Mouse (Mus musculus) T-helper 17 cell (primary cell): ENCODE results near the gene Ube2cbp.

ENCODE experiments used
- in situ Hi-C, 2 experiments: fragments of 300-600 bp; cut with MboI, MseI; formaldehyde crosslinking; loops; 1 replicate in 1 of 2; 2 replicates in 1 of 2; pipeline ENCODE4 v1.15.1; 2025; ENCODE audit warnings: high pct_unique_total_duplicates in 2 of 2

Ube2cbp gene

GRCm38 (mm10) chr9:86464151-86465105, at the start of gene Ube2cbp:
Ube2cbp (minus strand) TSS chr9:86464950.
- in situ Hi-C loops = loop anchor here (5.0 to 10.0 kb wide), 2 partner anchors 108 to 110 kb away; partner anchors contain the start of genes Pgm3 (in 2 of the 2) and Rwdd2a (in 2 of the 2)

- in situ Hi-C loops = no loop called here
Measured at GRCm38 (mm10) chr9:86514390-86514789, 49.6 kb upstream of the Ube2cbp start.

- in situ Hi-C loops = no loop called here
Measured at GRCm38 (mm10) chr9:86513733-86514132, 49.0 kb upstream of the Ube2cbp start.

- in situ Hi-C loops = no loop called here
Measured at GRCm38 (mm10) chr9:86507437-86507836, 42.7 kb upstream of the Ube2cbp start.

- in situ Hi-C loops = no loop called here
Measured at GRCm38 (mm10) chr9:86499083-86499482, 34.3 kb upstream of the Ube2cbp start.

- in situ Hi-C loops = no loop called here
Measured at GRCm38 (mm10) chr9:86496261-86496660, 31.5 kb upstream of the Ube2cbp start.

- in situ Hi-C loops = no loop called here
Measured at GRCm38 (mm10) chr9:86491740-86492139, 27.0 kb upstream of the Ube2cbp start.

- in situ Hi-C loops = loop anchor here in 1 of 2 experiments (5.0 kb wide), 1 partner anchor 85 kb away; no protein-coding TSS in a partner anchor
Measured at GRCm38 (mm10) chr9:86482236-86482635, 17.5 kb upstream of the Ube2cbp start.

- in situ Hi-C loops = no loop called here
Measured at GRCm38 (mm10) chr9:86478414-86479093, 13.8 kb upstream of the Ube2cbp start.

GRCm38 (mm10) chr9:86476763-86477162, 12.0 kb upstream of the Ube2cbp start:
- in situ Hi-C loops = no loop called here

- in situ Hi-C loops = no loop called here
Measured at GRCm38 (mm10) chr9:86475956-86476355, 11.2 kb upstream of the Ube2cbp start.

- in situ Hi-C loops = loop anchor here (5.0 to 10.0 kb wide), 2 partner anchors 105 to 108 kb away; partner anchors contain the start of genes Pgm3 (in 2 of the 2) and Rwdd2a (in 2 of the 2)
Measured at GRCm38 (mm10) chr9:86466990-86467870, 2.5 kb upstream of the Ube2cbp start, which contains the start of gene Dop1a. Dop1a (plus strand) TSS chr9:86467154.

GRCm38 (mm10) chr9:86453626-86454025, 11.1 kb downstream of the Ube2cbp start:
- in situ Hi-C loops = loop anchor here (5.0 to 10.0 kb wide), 4 partner anchors 599 to 676 kb away; partner anchors contain the start of gene Tpbg (in 1 of the 2)

GRCm38 (mm10) chr9:86451617-86452016, 13.1 kb downstream of the Ube2cbp start:
- in situ Hi-C loops = loop anchor here (5.0 to 10.0 kb wide), 4 partner anchors 597 to 674 kb away; partner anchors contain the start of gene Tpbg (in 1 of the 2)

- in situ Hi-C loops = loop anchor here (5.0 to 10.0 kb wide), 4 partner anchors 596 to 674 kb away; partner anchors contain the start of gene Tpbg (in 1 of the 2)
Measured at GRCm38 (mm10) chr9:86451094-86451493, 13.7 kb downstream of the Ube2cbp start.

GRCm38 (mm10) chr9:86449581-86449980, 15.2 kb downstream of the Ube2cbp start:
- in situ Hi-C loops = loop anchor here in 1 of 2 experiments (25.0 kb wide), 1 partner anchor 437 kb away; no protein-coding TSS in a partner anchor

GRCm38 (mm10) chr9:86447431-86447830, 17.3 kb downstream of the Ube2cbp start:
- in situ Hi-C loops = loop anchor here in 1 of 2 experiments (25.0 kb wide), 1 partner anchor 435 kb away; no protein-coding TSS in a partner anchor

GRCm38 (mm10) chr9:86446847-86447246, 17.9 kb downstream of the Ube2cbp start:
- in situ Hi-C loops = loop anchor here in 1 of 2 experiments (25.0 kb wide), 1 partner anchor 435 kb away; no protein-coding TSS in a partner anchor

GRCm38 (mm10) chr9:86442248-86442647, 22.5 kb downstream of the Ube2cbp start:
- in situ Hi-C loops = loop anchor here in 1 of 2 experiments (25.0 kb wide), 1 partner anchor 430 kb away; no protein-coding TSS in a partner anchor

- in situ Hi-C loops = loop anchor here in 1 of 2 experiments (25.0 kb wide), 1 partner anchor 426 kb away; no protein-coding TSS in a partner anchor
Measured at GRCm38 (mm10) chr9:86438337-86439009, 26.3 kb downstream of the Ube2cbp start.
